Mouse (Mus musculus) liver, embryonic 14.5 days (tissue): Measurements from ENCODE around the gene Arhgdig. TPM values are rescaled to one million over a fixed set of nuclear protein-coding genes. Genes with fewer than 3 reads are reported as not detected.

Experiments
- ATAC-seq: fragments of 200-750 bp; cut with Nextera tagmentation; 2 replicates; pipeline ENCODE4 v1.8.0; 2017; ENCODE audit warnings: moderate number of reproducible peaks, mild to moderate bottlenecking, moderate library complexity; ENCODE audit not compliant: insufficient read depth
- DNase-seq, 3 experiments: peaks; one replicate each; pipeline ENCODE4 v3.0.0-alpha.2; 2012 to 2013; ENCODE audit warnings: low read depth in 3 of 3, low spot score in 3 of 3
- H3K27ac ChIP-seq: fragments of 300-500 bp; sonication (generic); 2 replicates; pipeline ENCODE4 v1.5.1; 2014; ENCODE audit warnings: moderate library complexity, mild to moderate bottlenecking, control low read depth, inconsistent platforms
- H3K27me3 ChIP-seq: fragments of 300-500 bp; sonication (generic); 2 replicates; pipeline ENCODE4 v1.6.1; 2014; ENCODE audit warnings: mild to moderate bottlenecking, low read length, moderate library complexity; ENCODE audit not compliant: control insufficient read depth, insufficient read depth
- H3K36me3 ChIP-seq: fragments of 300-500 bp; sonication (generic); replicated peaks from 2 replicates; pipeline ENCODE4 v1.6.1; 2014; ENCODE audit warnings: low read depth; ENCODE audit not compliant: control insufficient read depth, insufficient read depth
- H3K4me1 ChIP-seq, 2 experiments: fragments of 200-500 bp in 1 of 2; fragments of 300-500 bp in 1 of 2; sonication (generic) in 1 of 2; replicated peaks; 2 replicates each; pipeline ENCODE4 v1.6.1; 2012 to 2014; ENCODE audit warnings: antibody characterized with exemption in 1 of 2, inconsistent platforms in 1 of 2, low read length in 1 of 2; ENCODE audit not compliant: control insufficient read depth in 2 of 2, insufficient read depth in 2 of 2
- H3K4me2 ChIP-seq: fragments of 300-500 bp; sonication (generic); 2 replicates; pipeline ENCODE4 v1.6.1; 2014; ENCODE audit warnings: low read depth, mild to moderate bottlenecking, control low read depth, moderate library complexity
- H3K4me3 ChIP-seq, 2 experiments: fragments of 200-500 bp in 1 of 2; fragments of 300-500 bp in 1 of 2; sonication (generic) in 1 of 2; 2 replicates each; pipeline ENCODE4 v1.5.1; 2012 to 2014; ENCODE audit warnings: low read depth in 2 of 2, low read length in 2 of 2, mild to moderate bottlenecking in 2 of 2, control low read depth in 1 of 2, inconsistent platforms in 1 of 2, moderate library complexity in 1 of 2; ENCODE audit not compliant: insufficient read depth in 1 of 2
- H3K9ac ChIP-seq: fragments of 300-500 bp; sonication (generic); replicated peaks from 2 replicates; pipeline ENCODE4 v1.6.1; 2014; ENCODE audit warnings: mild to moderate bottlenecking, control low read depth, moderate library complexity
- H3K9me3 ChIP-seq: fragments of 300-500 bp; sonication (generic); 2 replicates; pipeline ENCODE4 v1.6.1; 2016; ENCODE audit warnings: low read length, mixed read lengths; ENCODE audit not compliant: control insufficient read depth
- CTCF ChIP-seq: IDR thresholded peaks from 2 replicates; pipeline ENCODE4 v1.5.1; 2016; ENCODE audit warnings: antibody characterized with exemption, low read depth, control low read depth
- EP300 ChIP-seq: IDR thresholded peaks from 2 replicates; pipeline ENCODE4 v1.6.1; 2016; ENCODE audit warnings: antibody characterized with exemption, low read depth
- WGBS: fragments of 180-500 bp; shearing (Covaris S2); extraction: QIAGEN DNeasy Blood & Tissue Kit; methylation state at CpG from one replicate; pipeline ENCODE4 v1.1.7; 2014; ENCODE audit not compliant: insufficient replicate concordance; 5-methylcytosine and 5-hydroxymethylcytosine counted together
- polyA plus RNA-seq, 2 experiments: library from polyadenylated mRNA; depleted of rRNA in 1 of 2; stranded (reverse) in 1 of 2; unstranded in 1 of 2; fragments of >200 nt; fragmentation: Nextera tagmentation in 1 of 2; extraction: Ambion mirVana in 1 of 2; gene quantifications; 2 replicates each; pipeline versions ENCODE4 v1.2.1 to v1.2.3; 2012 to 2014

Gene Arhgdig
- polyA plus RNA-seq, 2 experiments, result 11.6 to 15.9 TPM

- ATAC-seq (no peak), DNase-seq (no peak)
- H3K9me3 ChIP-seq, result no peaks in the 10 kb centered on the region
- no peaks in the 10 kb centered on the region for H3K36me3 ChIP-seq
- H3K4me1 ChIP-seq, result peaks cover 15 to 47% of the 10 kb centered on the region in 2 experiments
- WGBS, result 35% methylated on average over 2 of the region's 2 CpGs
- peak overlapping the region; percentile 32; the same call in 1 of the 2 replicates for H3K27ac ChIP-seq
- no peak for TF ChIP-seq EP300
- TF ChIP-seq CTCF, result no peak
- H3K9ac ChIP-seq, result no peak overlapping the region
- no peaks in the 10 kb centered on the region for H3K27me3 ChIP-seq
- H3K4me3 ChIP-seq, result no peak overlapping the region
- peak overlapping the region; percentile 6; the same call in 1 of the 2 replicates for H3K4me2 ChIP-seq
Observed at GRCm38 (mm10) chr17:26239551-26239950, 32.0 kb upstream of the Arhgdig start.

GRCm38 (mm10) chr17:26237667-26238066 lies 30.1 kb upstream of the Arhgdig start:
- H3K9ac ChIP-seq, result no peak overlapping the region
- H3K27ac ChIP-seq, result no peak overlapping the region
- DNase-seq (no peak), ATAC-seq (peak; percentile 42; the same call in 1 of the 2 replicates)
- TF ChIP-seq CTCF, result no peak
- no peak for TF ChIP-seq EP300
- H3K4me2 ChIP-seq, result no peak overlapping the region
- peaks cover 12 to 36% of the 10 kb centered on the region in 2 experiments for H3K4me1 ChIP-seq
- H3K9me3 ChIP-seq, result no peaks in the 10 kb centered on the region
- H3K4me3 ChIP-seq, result no peak overlapping the region
- WGBS, result 34% methylated on average over 10 of the region's 10 CpGs
- H3K27me3 ChIP-seq, result no peaks in the 10 kb centered on the region
- H3K36me3 ChIP-seq, result no peaks in the 10 kb centered on the region

- no peak overlapping the region for H3K4me3 ChIP-seq
- H3K27me3 ChIP-seq, result no peaks in the 10 kb centered on the region
- DNase-seq, result no peak
- H3K4me2 ChIP-seq, result no peak overlapping the region
- ATAC-seq, result no peak
- H3K27ac ChIP-seq, result no peak overlapping the region
- 33% methylated on average over 13 of the region's 13 CpGs for WGBS
- TF ChIP-seq CTCF (no peak), EP300 (no peak)
- no peak overlapping the region for H3K9ac ChIP-seq
- H3K9me3 ChIP-seq, result no peaks in the 10 kb centered on the region
- H3K36me3 ChIP-seq, result no peaks in the 10 kb centered on the region
- H3K4me1 ChIP-seq, result peaks cover 9 to 24% of the 10 kb centered on the region in 2 experiments
Observed at GRCm38 (mm10) chr17:26235077-26235815, 27.7 kb upstream of the Arhgdig start.

GRCm38 (mm10) chr17:26234386-26234785 lies 26.8 kb upstream of the Arhgdig start:
- 82% methylated on average over 8 of the region's 8 CpGs for WGBS
- no peak overlapping the region for H3K27ac ChIP-seq
- H3K27me3 ChIP-seq, result no peaks in the 10 kb centered on the region
- H3K4me3 ChIP-seq, result no peak overlapping the region
- no peak overlapping the region for H3K4me2 ChIP-seq
- H3K9me3 ChIP-seq, result no peaks in the 10 kb centered on the region
- ATAC-seq (no peak), DNase-seq (no peak)
- no peak for TF ChIP-seq EP300
- TF ChIP-seq CTCF, result no peak
- peaks cover 0 to 16% of the 10 kb centered on the region in 2 experiments; a peak in 3 of 4 replicates for H3K4me1 ChIP-seq
- H3K36me3 ChIP-seq, result no peaks in the 10 kb centered on the region
- H3K9ac ChIP-seq, result no peak overlapping the region

GRCm38 (mm10) chr17:26232863-26233262 lies 25.3 kb upstream of the Arhgdig start:
- peak; percentile 74 for TF ChIP-seq CTCF
- no peak for TF ChIP-seq EP300
- Histone ChIP-seq H3K9me3 (no peaks in the 10 kb centered on the region), H3K27ac (no peak overlapping the region), H3K27me3 (no peaks in the 10 kb centered on the region), H3K36me3 (no peaks in the 10 kb centered on the region), H3K4me2 (no peak overlapping the region), H3K4me1 (peaks cover 0 to 15% of the 10 kb centered on the region in 2 experiments; a peak in 3 of 4 replicates), H3K9ac (no peak overlapping the region), H3K4me3 (no peak overlapping the region)
- ATAC-seq (no peak), DNase-seq (no peak)
- WGBS, result 60% methylated on average over 8 of the region's 8 CpGs
